Mouse (Mus musculus) hindbrain, embryonic 10.5 days (tissue): ENCODE measurements around the gene Glud1. TPM values are rescaled to one million over a fixed set of nuclear protein-coding genes. Genes with fewer than 3 reads are reported as not detected.
A peak's percentile ranks its signal among the peaks of the same experiment; 100 is the strongest.

ENCODE experiments used
- DNase-seq: peaks from one replicate; pipeline ENCODE4 v3.0.0-alpha.2; 2017; ENCODE audit warnings: low spot score
- H3K27ac ChIP-seq: fragments of 300-500 bp; sonication (generic); 2 replicates; pipeline ENCODE4 v1.5.1; 2016; ENCODE audit warnings: mild to moderate bottlenecking, moderate library complexity
- H3K27me3 ChIP-seq: fragments of 300-500 bp; sonication (generic); 2 replicates; pipeline ENCODE4 v1.6.1; 2016; ENCODE audit warnings: mild to moderate bottlenecking; ENCODE audit not compliant: poor library complexity, insufficient read depth, severe bottlenecking
- H3K36me3 ChIP-seq: fragments of 300-500 bp; sonication (generic); 2 replicates; pipeline ENCODE4 v1.6.1; 2016; ENCODE audit warnings: mild to moderate bottlenecking, moderate library complexity
- H3K4me1 ChIP-seq: fragments of 300-500 bp; sonication (generic); replicated peaks from 2 replicates; pipeline ENCODE4 v1.6.1; 2016; ENCODE audit warnings: mild to moderate bottlenecking
- H3K4me3 ChIP-seq: fragments of 300-500 bp; sonication (generic); 2 replicates; pipeline ENCODE4 v1.5.1; 2016; ENCODE audit warnings: mild to moderate bottlenecking, moderate library complexity
- H3K9me3 ChIP-seq: fragments of 300-500 bp; sonication (generic); 2 replicates; pipeline ENCODE4 v1.6.1; 2016; ENCODE audit warnings: mild to moderate bottlenecking, moderate library complexity
- WGBS: fragments of 180-500 bp; shearing (Covaris S2); methylation state at CpG from one replicate; pipeline ENCODE4 v1.1.7; 2016; 5-methylcytosine and 5-hydroxymethylcytosine counted together
- polyA plus RNA-seq: library from polyadenylated mRNA; unstranded; fragments of >200 nt; fragmentation: Nextera tagmentation; extraction: Ambion mirVana; gene quantifications from 2 replicates; pipeline ENCODE4 v1.2.1, GENCODE M21; 2016

Glud1 gene
- polyA plus RNA-seq, result 77.9 and 82.0 TPM in 2 replicates

- Histone ChIP-seq H3K27me3 (no peaks in the 10 kb centered on the region), H3K27ac (peak within 1 kb of the TSS; percentile 98), H3K9me3 (no peaks in the 10 kb centered on the region), H3K4me3 (peak within 1 kb of the TSS; percentile 95), H3K36me3 (peaks cover 5% of the 10 kb centered on the region; the same call in 1 of the 2 replicates), H3K4me1 (peaks cover 25% of the 10 kb centered on the region)
- WGBS, result under 1% methylated on average over 100 of the region's 100 CpGs
- DNase-seq, result peak; percentile 95
Measured at GRCm38 (mm10) chr14:34310234-34310965, at the start of gene Glud1, which contains the start of gene Shld2. Gene Glud1 (plus strand): TSS chr14:34310727. Gene Shld2 (minus strand): TSS chr14:34310493.

- WGBS, result 86% methylated on average over 9 of the region's 9 CpGs
- Histone ChIP-seq H3K4me3 (no peak overlapping the region), H3K27me3 (no peaks in the 10 kb centered on the region), H3K9me3 (no peaks in the 10 kb centered on the region), H3K27ac (no peak overlapping the region), H3K4me1 (no peaks in the 10 kb centered on the region), H3K36me3 (no peaks in the 10 kb centered on the region)
- no peak for DNase-seq
Measured at GRCm38 (mm10) chr14:34268046-34268445, 42.5 kb upstream of the Glud1 start.

- Histone ChIP-seq H3K27ac (no peak overlapping the region), H3K4me3 (no peak overlapping the region), H3K36me3 (no peaks in the 10 kb centered on the region), H3K9me3 (no peaks in the 10 kb centered on the region), H3K4me1 (no peaks in the 10 kb centered on the region), H3K27me3 (no peaks in the 10 kb centered on the region)
- DNase-seq, result no peak
- 60% methylated on average over 2 of the region's 2 CpGs for WGBS
Measured at GRCm38 (mm10) chr14:34273280-34273679, 37.2 kb upstream of the Glud1 start.

- no peaks in the 10 kb centered on the region for H3K4me1 ChIP-seq
- H3K27me3 ChIP-seq, result no peaks in the 10 kb centered on the region
- no peaks in the 10 kb centered on the region for H3K9me3 ChIP-seq
- H3K36me3 ChIP-seq, result no peaks in the 10 kb centered on the region
- no peak overlapping the region for H3K4me3 ChIP-seq
- WGBS, result 94% methylated on average over 3 of the region's 3 CpGs
- no peak overlapping the region for H3K27ac ChIP-seq
- no peak for DNase-seq
Measured at GRCm38 (mm10) chr14:34274141-34274540, 36.4 kb upstream of the Glud1 start.

GRCm38 (mm10) chr14:34275225-34275624, 35.3 kb upstream of the Glud1 start:
- Histone ChIP-seq H3K27ac (no peak overlapping the region), H3K9me3 (no peaks in the 10 kb centered on the region), H3K4me1 (no peaks in the 10 kb centered on the region), H3K4me3 (no peak overlapping the region), H3K27me3 (no peaks in the 10 kb centered on the region), H3K36me3 (no peaks in the 10 kb centered on the region)
- no peak for DNase-seq
- 91% methylated on average over 4 of the region's 4 CpGs for WGBS

GRCm38 (mm10) chr14:34279726-34280125, 30.8 kb upstream of the Glud1 start:
- no peaks in the 10 kb centered on the region for H3K27me3 ChIP-seq
- H3K4me3 ChIP-seq, result no peak overlapping the region
- H3K9me3 ChIP-seq, result no peaks in the 10 kb centered on the region
- WGBS, result 68% methylated on average over 4 of the region's 4 CpGs
- no peak overlapping the region for H3K27ac ChIP-seq
- no peaks in the 10 kb centered on the region for H3K4me1 ChIP-seq
- DNase-seq, result no peak
- H3K36me3 ChIP-seq, result no peaks in the 10 kb centered on the region

GRCm38 (mm10) chr14:34280798-34281197, 29.7 kb upstream of the Glud1 start:
- no peaks in the 10 kb centered on the region for H3K27me3 ChIP-seq
- no peak overlapping the region for H3K27ac ChIP-seq
- no peak overlapping the region for H3K4me3 ChIP-seq
- H3K36me3 ChIP-seq, result no peaks in the 10 kb centered on the region
- no peaks in the 10 kb centered on the region for H3K9me3 ChIP-seq
- 86% methylated on average over 2 of the region's 2 CpGs for WGBS
- H3K4me1 ChIP-seq, result no peaks in the 10 kb centered on the region
- no peak for DNase-seq

GRCm38 (mm10) chr14:34281736-34282269, 28.7 kb upstream of the Glud1 start:
- Histone ChIP-seq H3K9me3 (no peaks in the 10 kb centered on the region), H3K27me3 (no peaks in the 10 kb centered on the region), H3K4me3 (no peak overlapping the region), H3K36me3 (no peaks in the 10 kb centered on the region), H3K27ac (no peak overlapping the region), H3K4me1 (no peaks in the 10 kb centered on the region)
- 94% methylated on average over 5 of the region's 5 CpGs for WGBS
- DNase-seq, result no peak

GRCm38 (mm10) chr14:34288396-34288795, 22.1 kb upstream of the Glud1 start:
- DNase-seq, result no peak
- no peak overlapping the region for H3K27ac ChIP-seq
- H3K9me3 ChIP-seq, result no peaks in the 10 kb centered on the region
- WGBS, result 90% methylated on average over 2 of the region's 2 CpGs
- H3K36me3 ChIP-seq, result no peaks in the 10 kb centered on the region
- H3K27me3 ChIP-seq, result no peaks in the 10 kb centered on the region
- H3K4me1 ChIP-seq, result no peaks in the 10 kb centered on the region
- no peak overlapping the region for H3K4me3 ChIP-seq

- Histone ChIP-seq H3K27ac (no peak overlapping the region), H3K4me1 (no peaks in the 10 kb centered on the region), H3K36me3 (no peaks in the 10 kb centered on the region), H3K27me3 (no peaks in the 10 kb centered on the region), H3K4me3 (no peak overlapping the region), H3K9me3 (no peaks in the 10 kb centered on the region)
- DNase-seq, result no peak
- WGBS, result 93% methylated on average over 3 of the region's 3 CpGs
Measured at GRCm38 (mm10) chr14:34289259-34290015, 21.1 kb upstream of the Glud1 start.

GRCm38 (mm10) chr14:34290229-34290628, 20.3 kb upstream of the Glud1 start:
- no peaks in the 10 kb centered on the region for H3K27me3 ChIP-seq
- DNase-seq, result no peak
- no peak overlapping the region for H3K4me3 ChIP-seq
- H3K36me3 ChIP-seq, result no peaks in the 10 kb centered on the region
- no peaks in the 10 kb centered on the region for H3K9me3 ChIP-seq
- no peak overlapping the region for H3K27ac ChIP-seq
- no peaks in the 10 kb centered on the region for H3K4me1 ChIP-seq
- 57% methylated on average over 1 of the region's 1 CpGs for WGBS

- no peaks in the 10 kb centered on the region for H3K4me1 ChIP-seq
- no peak overlapping the region for H3K27ac ChIP-seq
- H3K36me3 ChIP-seq, result no peaks in the 10 kb centered on the region
- DNase-seq, result no peak
- no peaks in the 10 kb centered on the region for H3K9me3 ChIP-seq
- H3K27me3 ChIP-seq, result no peaks in the 10 kb centered on the region
- H3K4me3 ChIP-seq, result no peak overlapping the region
- WGBS, result 85% methylated on average over 3 of the region's 3 CpGs
Measured at GRCm38 (mm10) chr14:34293641-34294040, 16.9 kb upstream of the Glud1 start.

GRCm38 (mm10) chr14:34296350-34296749, 14.2 kb upstream of the Glud1 start:
- H3K9me3 ChIP-seq, result no peaks in the 10 kb centered on the region
- no peaks in the 10 kb centered on the region for H3K27me3 ChIP-seq
- no peak overlapping the region for H3K27ac ChIP-seq
- WGBS, result 90% methylated on average over 7 of the region's 7 CpGs
- H3K4me1 ChIP-seq, result no peaks in the 10 kb centered on the region
- DNase-seq, result no peak
- no peak overlapping the region for H3K4me3 ChIP-seq
- H3K36me3 ChIP-seq, result no peaks in the 10 kb centered on the region
